ENCODE assay signal across 13 mouse cellular contexts in genomic region chr12:103530596-103530995, GRCm38 (mm10).
"Had no signal": no experiment of that assay in that cellular context is flagged by ENCODE, and none has a peak within 500 bp of the region (broad histone marks: within the 10 kb centered on the region; RNA-seq: fewer than 3 reads in every experiment).

No protein-coding gene starts in this region.

- DNase-seq: layer of hippocampus, adult 9-11 months; layer of hippocampus, postnatal 36 days; lung, embryonic 14.5 days; lung, postnatal 14 days; right cerebral cortex, postnatal 14 days; thymus, adult 2 months; thymus, postnatal 25 days had no signal

- H3K27ac ChIP-seq: limb, embryonic 15.5 days; liver, embryonic 12.5 days; midbrain, embryonic 12.5 days; stomach, embryonic 15.5 days had no signal

- H3K4me2 ChIP-seq: limb, embryonic 15.5 days; liver, embryonic 12.5 days; lung, embryonic 14.5 days; midbrain, embryonic 12.5 days; stomach, embryonic 15.5 days had no signal

- ATAC-seq: inflammation-experienced regulatory T-cells, adult 6 months; intestine, postnatal 0 days; liver, embryonic 12.5 days had no signal

- H3K4me3 ChIP-seq: limb, embryonic 15.5 days; liver, embryonic 12.5 days; midbrain, embryonic 12.5 days; stomach, embryonic 15.5 days had no signal

- H3K36me3 ChIP-seq: limb, embryonic 15.5 days; liver, embryonic 12.5 days; midbrain, embryonic 12.5 days; stomach, embryonic 15.5 days had no signal

- H3K9ac ChIP-seq: limb, embryonic 15.5 days; liver, embryonic 12.5 days; lung, embryonic 14.5 days; midbrain, embryonic 12.5 days; stomach, embryonic 15.5 days had no signal

- H3K9me3 ChIP-seq: limb, embryonic 15.5 days; liver, embryonic 12.5 days; midbrain, embryonic 12.5 days; stomach, embryonic 15.5 days had no signal
